19 mouse cellular contexts compared by ENCODE assay signal in the genomic region with DNA sequence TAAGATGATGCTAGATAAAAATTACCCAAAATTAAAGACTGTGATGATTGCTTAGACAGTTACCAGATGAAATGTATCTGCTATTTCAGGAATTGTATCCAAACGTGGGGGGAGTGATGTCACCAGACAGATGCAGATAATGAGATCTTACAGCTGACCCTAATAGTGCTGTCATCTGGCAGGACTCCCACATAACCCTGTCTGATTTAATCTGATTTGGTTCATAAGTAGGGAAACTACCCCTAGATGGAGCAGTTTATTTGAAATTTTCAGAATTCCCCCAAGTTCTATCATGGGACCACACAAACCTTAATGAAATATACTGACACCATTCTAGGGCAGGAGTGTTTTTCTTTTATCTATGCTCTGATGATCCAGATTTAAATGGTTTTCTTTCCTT.
"Had no signal": no experiment of that assay in that cellular context is flagged by ENCODE, and none has a peak within 500 bp of the region (broad histone marks: within the 10 kb centered on the region; RNA-seq: fewer than 3 reads in every experiment).

No protein-coding gene starts in this region.

- DNase-seq: kidney, adult 2 months; kidney, postnatal 10 days; kidney, postnatal 36 days; layer of hippocampus, adult 9-11 months; liver; lung, adult 18-20 months; lung, postnatal 14 days; midbrain, embryonic 14.5 days; thymus, adult 18-20 months; thymus, postnatal 36 days had no signal

- H3K4me1 ChIP-seq: limb, embryonic 10.5 days; limb, embryonic 13.5 days; liver, embryonic 12.5 days; liver, embryonic 15.5 days; megakaryocyte, embryonic 14.5 days; midbrain, embryonic 10.5 days had no signal

- H3K36me3 ChIP-seq: limb, embryonic 10.5 days; limb, embryonic 13.5 days; liver, embryonic 12.5 days; liver, embryonic 15.5 days; midbrain, embryonic 10.5 days had no signal

- H3K9ac ChIP-seq: limb, embryonic 13.5 days; liver, embryonic 12.5 days; liver, embryonic 15.5 days had no signal

- H3K4me3 ChIP-seq: limb, embryonic 10.5 days; limb, embryonic 13.5 days; liver, embryonic 12.5 days; liver, embryonic 15.5 days; megakaryocyte, embryonic 14.5 days; midbrain, embryonic 10.5 days had no signal

- H3K27ac ChIP-seq: limb, embryonic 10.5 days; limb, embryonic 13.5 days; liver, embryonic 12.5 days; liver, embryonic 15.5 days; macrophage; midbrain, embryonic 10.5 days had no signal

- H3K9me3 ChIP-seq: limb, embryonic 10.5 days; limb, embryonic 13.5 days; liver, embryonic 12.5 days; liver, embryonic 15.5 days; midbrain, embryonic 10.5 days had no signal

- H3K27me3 ChIP-seq: limb, embryonic 13.5 days; liver, embryonic 12.5 days; liver, embryonic 15.5 days; megakaryocyte, embryonic 14.5 days had no signal

- H3K4me2 ChIP-seq: limb, embryonic 13.5 days; liver, embryonic 12.5 days; liver, embryonic 15.5 days had no signal

- ATAC-seq: inflammation-experienced regulatory T-cells, adult 6 months; intestine, embryonic 16.5 days; liver, embryonic 12.5 days had no signal
